Mouse (Mus musculus): ENCODE data around the gene Apopt1. TPM values are rescaled to one million over a fixed set of nuclear protein-coding genes. Genes with fewer than 3 reads are reported as not detected.

The Apopt1 gene
- total RNA-seq, 2 experiments from 2014 or later, result 33.9 to 36.8 TPM

Other genes starting within 250 kb of the Apopt1 start
- gene Gm266, start 227.4 kb upstream of the Apopt1 start, total RNA-seq (2021), result not detected
- gene Eif5, start 175.2 kb upstream of the Apopt1 start, total RNA-seq (2021), result 100 to 1,000 TPM; 170 to 186 TPM
- 10 to 100 TPM; 45.5 to 47.4 TPM for gene Mark3, start 138.7 kb upstream of the Apopt1 start, total RNA-seq (2021)
- 10 to 100 TPM; 67.8 to 74.5 TPM for gene Ckb, start 40.9 kb upstream of the Apopt1 start, total RNA-seq (2021)
- 1 to 10 TPM; 5.8 to 6.5 TPM for gene Trmt61a, start 35.2 kb upstream of the Apopt1 start, total RNA-seq (2021)
- 10 to 100 TPM; 19.7 to 26.3 TPM for gene Bag5, start within 50 bp of the Apopt1 start, total RNA-seq (2021)
- gene Klc1, start 45.6 kb downstream of the Apopt1 start, total RNA-seq (2021), result 10 to 100 TPM; 77.1 to 83.0 TPM
- 1 to 10 TPM in 1 of 2 experiments, under 1 TPM in 1; 0.72 to 1.6 TPM for gene Xrcc3, start 100.6 kb downstream of the Apopt1 start, total RNA-seq (2021)
- gene Zfyve21, start 100.9 kb downstream of the Apopt1 start, total RNA-seq (2021), result 10 to 100 TPM; 71.6 to 77.3 TPM
- gene Ppp1r13b, start 194.8 kb downstream of the Apopt1 start, total RNA-seq (2021), result 10 to 100 TPM; 16.9 to 17.8 TPM

All from heart, adult 18-20 months (tissue).